Mouse (Mus musculus) heart, embryonic 11.5 days (tissue): Measurements from ENCODE around the gene Mios. TPM values are rescaled to one million over a fixed set of nuclear protein-coding genes. Genes with fewer than 3 reads are reported as not detected.

Experiments used
- ATAC-seq: fragments of 200-750 bp; cut with Nextera tagmentation; replicated peaks from 2 replicates; pipeline ENCODE4 v1.8.0; 2017; ENCODE audit warnings: moderate library complexity; ENCODE audit not compliant: insufficient number of reproducible peaks, low FRiP score, low TSS enrichment
- H3K27ac ChIP-seq: fragments of 300-500 bp; sonication (generic); 2 replicates; pipeline ENCODE4 v1.5.1; 2014; ENCODE audit warnings: mild to moderate bottlenecking, low read depth, low read length
- H3K27me3 ChIP-seq: fragments of 300-500 bp; sonication (generic); 2 replicates; pipeline ENCODE4 v1.6.1; 2014; ENCODE audit warnings: mild to moderate bottlenecking, low read length, mixed read lengths; ENCODE audit not compliant: control insufficient read depth, insufficient read depth
- H3K36me3 ChIP-seq: fragments of 300-500 bp; sonication (generic); 2 replicates; pipeline ENCODE4 v1.6.1; 2014; ENCODE audit warnings: mild to moderate bottlenecking, low read length, moderate library complexity, mixed read lengths; ENCODE audit not compliant: control insufficient read depth, insufficient read depth
- H3K4me1 ChIP-seq: fragments of 300-500 bp; sonication (generic); 2 replicates; pipeline ENCODE4 v1.6.1; 2014; ENCODE audit warnings: low read length; ENCODE audit not compliant: control insufficient read depth, insufficient read depth
- H3K4me2 ChIP-seq: fragments of 300-500 bp; sonication (generic); 2 replicates; pipeline ENCODE4 v1.6.1; 2014; ENCODE audit warnings: mild to moderate bottlenecking, moderate library complexity
- H3K4me3 ChIP-seq: fragments of 300-500 bp; sonication (generic); 2 replicates; pipeline ENCODE4 v1.5.1; 2014; ENCODE audit warnings: low read depth, low read length
- H3K9ac ChIP-seq: fragments of 300-500 bp; sonication (generic); 2 replicates; pipeline ENCODE4 v1.6.1; 2014; ENCODE audit warnings: mild to moderate bottlenecking, low read depth, low read length, moderate library complexity
- H3K9me3 ChIP-seq: fragments of 300-500 bp; sonication (generic); replicated peaks from 2 replicates; pipeline ENCODE4 v1.6.1; 2016; ENCODE audit warnings: low read length; ENCODE audit not compliant: control insufficient read depth
- WGBS: fragments of 180-500 bp; shearing (Covaris S2); extraction: QIAGEN DNeasy Blood & Tissue Kit; methylation state at CpG from one replicate; pipeline ENCODE4 v1.1.7; 2014; ENCODE audit not compliant: insufficient replicate concordance; 5-methylcytosine and 5-hydroxymethylcytosine counted together
- polyA plus RNA-seq: library from polyadenylated mRNA; unstranded; fragments of >200 nt; fragmentation: Nextera tagmentation; extraction: Ambion mirVana; gene quantifications from 2 replicates; pipeline ENCODE4 v1.2.1, GENCODE M21; 2014

Gene Mios
- polyA plus RNA-seq, 1 experiment from 2014 or later: 17.5 TPM

DNA sequence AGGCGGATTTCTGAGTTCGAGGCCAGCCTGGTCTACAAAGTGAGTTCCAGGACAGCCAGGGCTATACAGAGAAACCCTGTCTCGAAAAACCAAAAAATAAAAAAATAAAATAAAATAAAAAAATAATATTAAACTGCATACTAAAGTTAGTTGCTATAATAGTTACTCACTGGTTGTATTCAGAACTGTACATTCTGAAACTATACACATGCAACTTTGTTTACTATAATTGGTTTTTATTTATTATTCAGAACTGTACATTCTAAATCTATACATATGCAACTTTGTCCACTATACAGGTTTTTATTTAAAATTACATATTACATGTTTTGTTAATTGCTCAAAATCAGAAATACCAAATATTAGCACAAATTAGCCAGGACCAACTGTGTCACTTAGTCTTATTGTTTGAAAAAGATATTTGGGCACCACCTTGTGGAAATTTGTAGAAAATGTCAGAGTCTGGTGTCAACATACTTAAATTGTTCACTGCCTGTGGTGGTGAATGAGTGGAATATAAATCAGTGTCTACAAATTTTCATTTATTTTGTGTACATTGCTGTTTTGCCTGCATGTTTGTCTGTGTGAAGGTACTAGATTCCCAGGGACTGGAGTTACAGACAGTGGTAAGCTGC, 20.3 kb upstream of the Mios start:
- no peak overlapping the region for H3K4me2 ChIP-seq
- whole genome bisulfite sequencing: 84% methylated on average over 3 of the region's 3 CpGs
- H3K4me1 ChIP-seq: no peaks in the 10 kb centered on the region
- H3K9me3 ChIP-seq: no peaks in the 10 kb centered on the region
- H3K27ac ChIP-seq: no peak overlapping the region
- ATAC-seq: no peak
- no peak overlapping the region for H3K4me3 ChIP-seq
- H3K36me3 ChIP-seq: no peaks in the 10 kb centered on the region
- H3K9ac ChIP-seq: no peak overlapping the region
- no peaks in the 10 kb centered on the region for H3K27me3 ChIP-seq

DNA sequence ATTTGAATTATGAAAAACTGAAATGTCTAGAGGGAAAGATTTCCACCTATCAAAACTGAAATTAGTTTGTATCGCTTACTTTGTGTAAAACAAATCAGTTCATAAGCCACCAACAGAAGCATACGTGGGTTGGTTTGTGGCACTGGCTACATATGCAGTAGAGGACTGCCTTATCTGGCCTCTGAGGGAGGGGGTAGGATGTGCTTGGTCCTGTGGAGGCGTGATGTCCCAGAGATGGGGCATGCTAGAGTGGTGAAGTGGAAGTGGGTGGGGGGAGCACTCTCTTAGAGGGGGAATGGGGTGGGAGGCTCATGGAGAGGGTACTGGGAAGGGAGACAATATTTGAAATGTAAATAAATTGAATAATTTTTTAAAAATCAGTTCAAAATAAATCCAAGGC, 19.1 kb upstream of the Mios start:
- no peak overlapping the region for H3K27ac ChIP-seq
- no peak overlapping the region for H3K4me2 ChIP-seq
- no peak overlapping the region for H3K4me3 ChIP-seq
- H3K36me3 ChIP-seq: no peaks in the 10 kb centered on the region
- ATAC-seq: no peak
- no peak overlapping the region for H3K9ac ChIP-seq
- H3K4me1 ChIP-seq: no peaks in the 10 kb centered on the region
- WGBS: 46% methylated on average over 3 of the region's 3 CpGs
- no peaks in the 10 kb centered on the region for H3K27me3 ChIP-seq
- H3K9me3 ChIP-seq: no peaks in the 10 kb centered on the region

DNA sequence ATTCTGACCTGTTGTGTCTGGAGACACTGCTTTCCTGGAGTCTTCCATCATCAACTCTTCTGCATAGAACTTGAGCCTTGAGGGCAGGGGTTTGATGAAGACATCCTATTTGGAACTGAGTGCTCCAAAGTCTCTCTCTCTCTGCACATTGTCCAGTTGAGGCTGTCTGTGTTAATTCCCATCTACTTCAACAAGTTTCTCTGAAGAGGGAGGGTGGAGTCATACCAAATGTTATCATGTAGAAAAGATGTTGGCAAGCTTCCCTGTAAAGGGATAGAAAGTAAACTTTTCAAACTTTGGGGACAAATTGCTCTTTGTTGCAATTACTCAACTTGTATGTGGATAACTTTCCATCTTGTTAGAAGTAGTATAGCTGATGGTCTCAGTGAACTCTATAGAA, 16.5 kb upstream of the Mios start, which contains the start of gene Col28a1:
TSS of gene Col28a1 (minus strand) at position 101 of the 400 bp plus-strand sequence.
- H3K27ac ChIP-seq: no peak within 1 kb of the TSS
- no peak within 1 kb of the TSS for H3K4me2 ChIP-seq
- no peaks in the 10 kb centered on the region for H3K27me3 ChIP-seq
- peaks cover 4% of the 10 kb centered on the region; the same call in 1 of the 2 replicates for H3K9me3 ChIP-seq
- no peaks in the 10 kb centered on the region for H3K36me3 ChIP-seq
- ATAC-seq: no peak
- no peak within 1 kb of the TSS for H3K9ac ChIP-seq
- H3K4me3 ChIP-seq: no peak within 1 kb of the TSS
- H3K4me1 ChIP-seq: no peaks in the 10 kb centered on the region

GRCm38 (mm10) chr6:8209866-8210186, 804 bp downstream of the Mios start:
- Histone ChIP-seq H3K4me3 (peak overlapping the region; percentile 84), H3K4me2 (peak overlapping the region; percentile 68), H3K4me1 (peaks cover 8% of the 10 kb centered on the region), H3K36me3 (no peaks in the 10 kb centered on the region), H3K27ac (peak overlapping the region; percentile 96), H3K9ac (peak overlapping the region; percentile 95), H3K27me3 (no peaks in the 10 kb centered on the region), H3K9me3 (no peaks in the 10 kb centered on the region)
- ATAC-seq: no peak
- 11% methylated on average over 10 of the region's 10 CpGs for WGBS

DNA sequence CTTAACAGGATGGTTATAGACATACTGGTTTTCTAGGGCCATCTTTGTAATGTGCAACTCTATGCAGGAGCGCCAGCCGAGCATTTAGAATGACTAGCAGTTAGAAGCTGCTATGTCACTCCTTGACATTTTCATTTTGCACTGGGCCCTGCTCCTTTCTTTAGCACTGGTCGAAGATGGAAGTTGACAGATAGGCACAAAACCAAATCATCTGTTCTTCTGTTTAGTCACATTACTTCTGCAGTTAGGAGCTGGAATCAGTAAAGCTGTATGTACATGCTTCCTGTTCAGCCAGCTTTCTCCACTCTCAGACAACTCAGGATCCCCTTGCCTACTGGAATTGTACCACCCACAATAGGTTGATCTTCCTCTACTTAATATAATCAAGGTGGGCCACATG, 1.6 kb downstream of the Mios start:
- Histone ChIP-seq H3K9ac (no peak overlapping the region), H3K36me3 (peaks cover 5% of the 10 kb centered on the region; the same call in 1 of the 2 replicates), H3K4me1 (peaks cover 8% of the 10 kb centered on the region), H3K27me3 (no peaks in the 10 kb centered on the region), H3K4me3 (no peak overlapping the region; the same call in 1 of the 2 replicates), H3K9me3 (no peaks in the 10 kb centered on the region), H3K4me2 (peak overlapping the region; percentile 29), H3K27ac (no peak overlapping the region)
- WGBS: 87% methylated on average over 3 of the region's 3 CpGs
- ATAC-seq: no peak

DNA sequence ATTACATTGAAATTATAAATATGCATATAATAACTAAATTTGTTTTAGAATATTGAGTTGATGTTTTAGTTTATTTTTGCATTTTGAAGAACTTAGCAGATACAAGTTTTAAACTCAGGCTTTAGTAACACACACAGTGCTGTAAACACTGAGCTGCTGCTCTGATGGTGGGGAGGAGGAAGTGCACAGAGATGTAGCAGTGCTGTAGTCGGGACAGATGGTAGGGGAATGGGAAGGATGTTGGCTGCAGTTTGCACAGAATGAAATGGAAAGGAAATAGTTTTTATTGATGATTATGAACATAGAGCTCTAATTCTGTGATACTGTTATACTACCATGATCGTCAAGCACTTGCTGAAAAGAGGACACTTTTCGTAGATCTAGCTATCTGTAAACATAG, 18.0 kb downstream of the Mios start:
- Histone ChIP-seq H3K9me3 (no peaks in the 10 kb centered on the region), H3K36me3 (peaks cover 3% of the 10 kb centered on the region; the same call in 1 of the 2 replicates), H3K4me3 (no peak overlapping the region), H3K4me2 (no peak overlapping the region), H3K27ac (no peak overlapping the region), H3K9ac (no peak overlapping the region), H3K27me3 (no peaks in the 10 kb centered on the region), H3K4me1 (no peaks in the 10 kb centered on the region)
- no peak for ATAC-seq
- 77% methylated on average over 3 of the region's 3 CpGs for WGBS

DNA sequence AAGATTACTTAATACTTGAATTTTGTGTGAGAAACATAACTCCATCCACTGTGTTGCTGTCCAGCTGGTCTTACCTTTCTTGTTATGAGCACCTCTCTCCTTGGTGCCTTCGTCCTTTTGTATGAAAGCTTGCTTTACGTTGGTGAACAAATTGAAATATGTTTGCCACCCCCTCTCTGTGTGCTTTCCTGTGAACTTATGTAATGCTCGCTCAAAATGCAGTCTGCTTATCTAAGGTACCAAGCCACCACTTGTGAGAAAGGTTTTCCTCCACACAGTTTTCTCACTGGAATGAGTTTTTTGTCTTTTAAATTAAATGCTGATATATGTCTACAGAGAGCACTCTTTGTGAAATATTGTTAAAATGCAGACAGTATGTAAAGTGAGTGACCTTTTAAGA, 19.6 kb downstream of the Mios start:
- H3K27me3 ChIP-seq: no peaks in the 10 kb centered on the region
- no peak overlapping the region for H3K27ac ChIP-seq
- peaks cover 3% of the 10 kb centered on the region; the same call in 1 of the 2 replicates for H3K36me3 ChIP-seq
- 84% methylated on average over 3 of the region's 3 CpGs for WGBS
- no peaks in the 10 kb centered on the region for H3K9me3 ChIP-seq
- H3K4me3 ChIP-seq: no peak overlapping the region
- no peak overlapping the region for H3K4me2 ChIP-seq
- no peak for ATAC-seq
- H3K4me1 ChIP-seq: no peaks in the 10 kb centered on the region
- H3K9ac ChIP-seq: no peak overlapping the region

GRCm38 (mm10) chr6:8258316-8258715, 49.3 kb downstream of the Mios start:
- peaks cover 4% of the 10 kb centered on the region; the same call in 1 of the 2 replicates for H3K4me1 ChIP-seq
- ATAC-seq: no peak
- no peaks in the 10 kb centered on the region for H3K36me3 ChIP-seq
- H3K4me3 ChIP-seq: peak overlapping the region; percentile 89
- H3K27ac ChIP-seq: peak overlapping the region; percentile 64
- H3K9ac ChIP-seq: peak overlapping the region; percentile 88
- no peaks in the 10 kb centered on the region for H3K9me3 ChIP-seq
- peak overlapping the region; percentile 82 for H3K4me2 ChIP-seq
- 8% methylated on average over 6 of the region's 6 CpGs for WGBS
- no peaks in the 10 kb centered on the region for H3K27me3 ChIP-seq

DNA sequence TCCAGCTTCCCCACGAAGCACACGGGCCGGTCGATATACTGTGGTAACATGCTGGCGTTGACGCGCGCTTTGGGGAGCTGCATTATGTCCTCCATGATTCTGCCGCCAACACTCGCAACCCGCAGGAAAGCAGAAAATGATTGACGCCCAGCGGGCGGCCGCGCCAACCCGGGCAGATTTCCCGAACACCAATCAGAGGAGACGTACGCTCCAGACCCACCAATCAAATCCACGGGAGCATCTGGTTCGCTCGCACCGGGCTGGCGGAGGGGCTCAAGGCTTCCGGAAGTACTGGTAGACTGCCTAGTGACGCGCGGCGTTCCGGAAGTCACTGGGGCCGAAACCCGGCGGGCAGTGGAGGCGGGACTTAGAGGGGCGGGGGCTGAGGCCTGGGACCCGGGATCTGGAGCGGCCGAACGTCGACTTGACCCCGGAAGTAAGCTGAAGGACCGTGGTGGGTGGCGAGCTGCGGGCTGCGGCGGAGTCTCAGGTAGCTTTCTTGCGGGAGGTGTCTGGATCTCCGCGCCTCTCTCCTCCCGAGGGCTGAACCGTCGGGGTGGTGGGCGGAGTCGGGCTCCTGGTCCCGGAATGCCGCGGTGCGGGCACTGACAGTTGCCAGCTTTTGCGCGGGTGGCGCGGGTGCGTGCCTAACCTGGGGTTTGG, 50.1 kb downstream of the Mios start, which contains the start of the genes Rpa3, Umad1 and Gm45062:
TSS of gene Rpa3 (minus strand) at position 170 of the 663 bp plus-strand sequence.
TSS of gene Umad1 (plus strand) at position 285 of the 663 bp plus-strand sequence.
TSS of gene Gm45062 (plus strand) at position 447 of the 663 bp plus-strand sequence.
- peak; percentile 100 for ATAC-seq
- under 1% methylated on average over 64 of the region's 64 CpGs for WGBS
- peak within 1 kb of the TSS; percentile 64 for H3K27ac ChIP-seq
- no peaks in the 10 kb centered on the region for H3K36me3 ChIP-seq
- H3K9me3 ChIP-seq: no peaks in the 10 kb centered on the region
- no peaks in the 10 kb centered on the region for H3K27me3 ChIP-seq
- peaks cover 4% of the 10 kb centered on the region; the same call in 1 of the 2 replicates for H3K4me1 ChIP-seq
- H3K4me3 ChIP-seq: peak within 1 kb of the TSS; percentile 89
- peak within 1 kb of the TSS; percentile 88 for H3K9ac ChIP-seq
- H3K4me2 ChIP-seq: peak within 1 kb of the TSS; percentile 82
